Mouse (Mus musculus): ENCODE measurements around the gene Ebf1.

The Ebf1 gene

DNA sequence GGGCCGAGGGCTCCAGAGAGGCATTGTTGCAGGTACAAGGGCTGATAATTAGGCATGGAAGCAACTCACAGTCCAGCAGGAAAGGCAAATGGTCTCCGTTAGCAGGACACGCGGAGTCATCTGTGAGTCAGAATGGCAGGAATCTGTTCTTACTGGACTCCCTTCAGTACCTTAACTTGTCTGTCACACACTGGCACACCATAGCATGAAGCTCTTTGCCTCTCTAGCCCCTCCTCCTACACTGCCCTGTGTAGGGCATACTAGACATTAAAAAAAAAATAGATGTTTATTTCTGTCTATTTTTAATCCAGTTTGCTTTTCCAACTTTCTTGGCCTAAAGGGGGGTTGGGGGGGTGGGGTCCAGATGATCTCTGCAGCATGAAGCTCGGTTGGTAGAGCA, 168.4 kb downstream of the Ebf1 start:
- no peak for DNase-seq

DNA sequence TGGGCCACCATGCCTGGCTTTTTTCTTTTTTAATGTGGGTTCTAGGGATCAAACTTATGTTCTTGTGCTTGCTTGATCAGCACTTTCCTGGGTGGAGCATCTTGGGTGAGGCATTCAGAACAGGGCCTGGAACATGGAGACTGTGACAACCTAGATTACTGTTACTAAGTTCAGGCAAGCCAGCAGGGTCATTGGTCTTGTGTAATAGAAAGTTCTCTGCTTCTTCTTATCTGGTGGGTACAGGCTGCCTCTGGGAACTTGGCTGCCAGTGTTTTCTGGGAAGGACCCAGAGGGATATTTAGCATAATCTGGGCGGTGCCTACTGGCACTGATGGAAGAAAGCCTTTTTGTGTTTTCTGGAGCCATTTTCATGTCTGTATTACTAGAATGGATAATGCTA, 170.9 kb downstream of the Ebf1 start:
- no peak for DNase-seq

DNA sequence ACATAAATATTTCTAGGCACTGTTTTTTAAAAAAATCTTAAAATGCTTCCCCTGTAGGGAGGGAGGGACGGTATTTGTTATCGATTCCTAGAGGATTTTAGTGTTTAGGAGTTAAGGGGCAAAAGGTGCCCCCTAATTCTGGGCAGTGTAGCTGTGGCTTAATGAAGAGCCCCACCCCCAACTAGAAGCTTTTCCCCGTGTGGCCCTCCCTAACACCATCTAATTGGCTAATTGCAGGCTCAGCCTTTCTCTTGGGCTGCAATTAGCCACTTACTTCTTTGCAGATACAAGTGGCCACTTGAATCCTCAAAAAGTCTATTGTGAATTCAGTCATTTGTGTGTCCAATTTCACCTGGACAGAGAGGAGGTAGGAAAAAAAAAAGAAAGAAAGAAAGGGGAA, 175.7 kb downstream of the Ebf1 start:
- no peak for DNase-seq

DNA sequence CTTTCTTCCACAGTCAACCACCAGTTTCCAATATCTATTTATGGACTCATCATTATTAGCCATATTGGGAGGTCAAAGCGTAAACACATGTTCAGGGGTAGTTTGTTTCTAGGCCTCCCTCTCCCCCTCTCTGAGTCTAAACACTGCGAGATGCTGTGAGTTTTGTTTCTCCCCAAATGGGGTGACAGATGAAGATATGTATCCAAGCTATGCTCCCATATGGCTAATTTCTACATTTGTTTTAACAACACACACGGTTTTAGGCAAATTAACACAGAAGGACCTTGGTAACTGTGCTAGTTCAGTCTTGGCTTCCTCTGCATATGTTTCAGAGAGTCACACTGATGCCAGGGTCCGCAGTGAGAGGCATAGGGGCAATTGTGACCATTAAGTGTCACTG, 177.8 kb downstream of the Ebf1 start:
- no peak for DNase-seq

DNA sequence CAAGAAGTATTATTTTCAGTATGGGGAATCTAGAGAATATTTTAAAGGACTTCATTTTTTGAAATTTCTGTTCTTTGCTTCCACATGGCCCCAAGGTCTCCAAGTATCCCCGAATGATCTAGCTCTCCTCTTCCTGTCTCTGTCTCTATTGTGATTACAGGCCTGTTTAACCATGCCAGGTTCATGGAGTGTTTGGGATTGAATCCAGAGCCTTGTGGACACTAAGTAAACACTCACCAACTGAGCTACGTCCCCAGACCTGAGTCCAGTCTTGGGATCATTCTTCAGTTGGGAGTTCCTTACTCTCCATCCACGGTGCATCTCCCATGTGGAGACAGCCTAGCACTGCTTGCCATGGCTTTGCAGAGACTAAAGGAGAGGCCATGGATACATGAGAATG, 178.7 kb downstream of the Ebf1 start:
- no peak for DNase-seq

DNA sequence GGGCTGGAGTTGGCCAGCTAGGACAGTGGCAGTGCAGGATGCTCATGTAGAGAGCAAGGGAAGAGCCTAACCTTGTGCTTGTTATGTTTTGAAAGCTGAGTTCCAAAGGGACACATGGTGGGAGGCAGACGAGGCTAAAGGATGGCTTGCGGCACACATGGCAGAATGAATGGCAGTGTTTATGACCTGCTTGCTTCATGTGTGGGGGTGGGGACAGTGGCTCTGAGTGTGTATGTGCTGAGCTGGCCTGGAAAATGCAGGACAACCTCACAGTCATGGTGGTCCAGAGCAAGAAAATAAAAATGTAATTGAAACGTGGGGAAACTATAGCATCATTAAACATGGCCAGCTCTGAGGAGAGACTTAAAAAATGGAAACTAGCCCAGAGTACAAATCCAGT, 181.2 kb downstream of the Ebf1 start:
- no peak for DNase-seq

DNA sequence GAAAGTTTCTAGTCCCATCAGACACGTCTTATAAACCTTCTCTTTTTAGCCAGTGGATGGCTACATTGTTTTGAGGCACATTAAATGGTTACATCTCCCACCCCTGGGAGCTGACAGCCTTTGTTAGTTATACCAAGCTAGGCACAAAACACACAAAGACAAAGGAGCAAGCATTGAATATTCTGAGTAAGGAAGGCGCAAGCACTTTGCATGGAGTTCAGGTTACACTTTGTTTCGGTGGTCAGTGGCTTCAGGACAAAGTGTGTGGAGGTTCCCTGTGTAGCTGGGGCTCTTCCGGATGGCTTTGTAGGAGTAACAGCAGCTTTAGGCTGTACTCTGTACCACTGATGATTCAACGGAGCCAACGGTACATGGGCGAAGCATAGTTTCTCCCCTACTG, 186.9 kb downstream of the Ebf1 start:
- DNase-seq, result no peak

DNA sequence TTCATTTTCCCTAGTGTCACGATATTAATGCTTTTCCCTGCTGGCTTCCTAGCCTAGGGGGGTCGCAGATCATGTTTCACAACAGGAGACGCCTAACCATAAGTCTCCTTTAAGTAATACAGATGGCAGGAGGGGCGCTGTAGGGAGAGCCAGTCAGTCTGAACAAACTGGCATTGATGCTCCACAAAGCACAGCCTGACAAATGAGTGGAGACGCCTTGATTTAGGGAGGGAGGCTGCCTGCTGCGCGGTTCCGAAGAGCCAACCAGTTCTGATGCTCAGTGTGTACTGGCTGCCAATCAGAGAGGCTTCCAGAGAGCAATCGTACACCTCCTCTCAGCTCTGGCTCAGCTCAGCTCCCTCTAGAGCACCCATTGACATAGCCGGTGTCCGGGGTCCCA, 189.5 kb downstream of the Ebf1 start:
- DNase-seq, result no peak

DNA sequence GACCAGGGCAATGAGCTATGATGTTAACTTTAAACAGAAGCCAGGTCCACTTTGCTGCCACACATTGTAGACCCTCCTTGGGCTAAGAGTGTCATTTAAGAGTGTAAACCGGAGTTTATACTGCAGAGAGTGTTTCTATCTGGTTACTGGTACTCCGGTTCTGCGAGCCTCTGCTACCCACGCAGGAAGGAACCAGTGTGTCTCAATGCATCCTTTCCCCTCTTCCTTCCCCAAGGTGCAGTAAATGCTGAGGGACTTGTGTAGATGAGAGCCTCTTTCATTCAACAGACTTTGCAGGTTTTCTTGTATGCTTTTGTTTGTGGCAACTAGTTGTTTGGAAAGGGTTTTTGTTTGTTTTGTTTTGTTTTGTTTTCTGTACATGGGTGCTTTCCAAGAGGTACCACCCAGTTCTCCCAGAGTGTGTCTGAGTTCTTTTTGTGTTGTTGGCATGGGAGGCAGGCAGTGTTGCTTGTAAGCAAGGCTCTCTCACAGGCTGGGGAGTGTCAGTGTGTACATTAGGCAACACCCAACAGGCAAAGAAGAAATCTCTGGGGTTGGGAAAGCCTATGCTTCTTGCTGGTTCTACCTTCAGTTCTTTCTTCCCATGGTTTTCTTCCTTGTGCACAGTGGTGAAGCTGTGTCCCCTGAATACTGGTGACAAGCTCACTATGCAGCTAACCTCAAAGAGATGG, 191.9 kb downstream of the Ebf1 start:
- peak in 1 of 2 experiments; percentile 13 for DNase-seq

DNA sequence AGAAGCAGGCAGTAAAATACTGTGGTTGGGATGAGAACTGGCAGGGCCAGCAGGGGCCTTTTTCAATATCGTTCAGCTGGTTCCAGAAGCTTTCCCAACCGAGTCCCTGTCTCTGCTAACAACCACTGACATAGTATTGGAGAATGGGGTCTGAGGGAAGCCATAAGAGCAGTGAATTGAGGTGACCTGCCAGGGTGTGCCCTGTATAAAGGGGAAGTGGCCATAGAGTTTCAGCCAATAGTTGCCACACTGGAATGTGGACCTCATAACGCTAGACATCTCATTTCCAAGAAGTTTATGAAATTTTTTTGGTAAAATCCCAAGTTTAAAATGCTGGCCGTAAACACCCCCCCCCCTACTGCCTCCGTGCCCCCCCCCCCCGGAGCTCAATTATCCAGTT, 193.9 kb downstream of the Ebf1 start:
- no peak for DNase-seq

DNA sequence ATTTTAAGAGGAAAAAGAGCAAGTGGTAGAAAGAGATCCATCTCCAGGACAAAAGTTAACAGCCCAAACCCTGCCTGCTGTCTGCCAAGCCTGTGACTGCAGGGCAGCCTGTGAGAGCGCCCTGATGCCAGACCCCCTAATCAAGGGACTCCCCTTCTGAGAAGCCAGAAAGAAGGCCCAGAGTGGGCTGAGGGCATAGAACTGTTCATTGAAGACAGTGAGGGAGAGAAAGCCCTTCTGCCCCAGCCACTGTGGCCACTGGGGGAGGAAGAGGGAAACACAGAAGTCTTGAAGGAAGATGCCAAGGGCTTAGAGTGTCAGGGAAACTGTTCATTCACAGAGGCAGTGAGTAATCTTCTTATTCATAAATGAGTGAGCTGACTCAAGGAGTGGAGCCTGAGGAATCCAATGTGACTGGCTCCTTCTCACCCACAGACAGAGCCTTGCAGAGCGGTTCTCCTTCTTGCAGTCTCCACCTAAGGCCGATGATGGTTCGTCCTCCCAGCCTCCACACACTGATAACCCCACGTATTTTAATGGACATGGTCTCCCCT, 195.2 kb downstream of the Ebf1 start:
- no peak for DNase-seq

DNA sequence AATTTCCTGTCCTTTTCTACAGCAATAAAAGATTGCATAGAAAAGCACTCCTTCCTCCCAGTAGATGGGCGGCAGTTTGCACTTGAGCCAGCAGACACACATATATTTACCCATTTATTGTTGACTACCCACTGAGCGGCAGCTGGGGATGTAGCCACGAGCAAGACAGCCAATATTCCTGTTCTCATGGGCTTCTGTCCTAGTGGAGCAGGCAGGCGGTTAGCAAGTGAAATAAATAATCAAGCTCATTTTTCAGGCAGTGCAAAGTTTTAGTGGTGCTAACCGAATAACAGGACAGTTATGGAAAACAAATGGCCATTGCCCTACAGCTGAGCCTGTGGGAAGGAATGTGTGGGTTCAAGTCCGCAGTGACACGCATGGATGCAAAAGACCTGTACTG, 196.4 kb downstream of the Ebf1 start:
- DNase-seq, result no peak

DNA sequence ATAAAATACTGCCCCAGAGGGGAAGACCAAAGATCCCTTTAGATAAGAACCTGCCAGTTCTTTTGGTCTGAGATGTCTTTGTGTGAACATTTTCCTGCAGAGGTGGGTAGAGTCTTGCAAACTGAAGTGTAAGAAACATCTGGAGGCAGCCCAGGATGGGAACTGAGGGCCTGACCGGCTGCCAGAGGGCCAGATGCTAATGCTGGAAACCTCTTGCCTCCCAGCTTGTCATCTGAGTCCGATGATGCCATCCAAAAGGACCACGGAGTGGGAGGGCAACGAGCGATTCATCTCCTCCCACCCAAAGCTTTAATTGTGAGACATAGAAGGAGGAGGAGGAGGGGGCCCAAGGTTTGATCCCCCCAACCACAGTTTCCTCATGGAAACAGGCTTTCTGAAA, 197.7 kb downstream of the Ebf1 start:
- DNase-seq, result no peak

DNA sequence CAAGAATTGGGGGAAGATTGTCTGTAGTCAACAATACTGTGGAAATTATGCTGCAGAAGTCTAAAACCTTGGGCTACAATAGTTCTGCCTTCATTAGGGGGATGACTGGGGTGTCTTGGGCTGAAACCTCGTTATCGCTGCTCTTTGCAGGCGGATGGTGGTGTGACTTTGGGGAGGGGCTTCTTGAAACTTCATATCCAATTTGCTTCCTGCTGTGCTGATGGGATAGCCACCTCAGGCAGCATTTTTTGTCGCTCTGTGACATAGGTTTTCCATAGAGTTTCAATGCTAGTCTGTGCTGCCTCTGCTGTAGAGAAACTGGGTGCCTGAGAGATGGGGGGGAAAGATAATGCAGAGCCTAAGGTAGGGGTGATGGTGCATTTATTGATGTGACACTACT, 198.9 kb downstream of the Ebf1 start:
- no peak for DNase-seq

DNA sequence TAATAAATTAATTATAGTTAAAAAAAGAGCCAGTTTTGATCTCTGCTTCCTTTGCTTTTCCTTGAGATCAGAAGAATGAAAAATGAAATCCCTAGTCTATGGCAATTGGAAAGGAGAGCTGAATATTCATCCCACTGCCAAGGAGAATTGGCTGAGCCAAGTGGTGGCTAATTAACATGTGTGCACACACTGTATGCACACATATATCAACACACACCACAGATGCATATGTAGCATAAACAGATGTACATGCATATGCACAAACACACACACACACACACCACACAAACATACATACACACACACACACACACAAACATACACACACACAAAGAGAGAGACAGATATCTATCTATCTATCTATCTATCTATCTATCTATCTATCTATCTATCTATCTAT, 205.2 kb downstream of the Ebf1 start:
- no peak for DNase-seq

DNA sequence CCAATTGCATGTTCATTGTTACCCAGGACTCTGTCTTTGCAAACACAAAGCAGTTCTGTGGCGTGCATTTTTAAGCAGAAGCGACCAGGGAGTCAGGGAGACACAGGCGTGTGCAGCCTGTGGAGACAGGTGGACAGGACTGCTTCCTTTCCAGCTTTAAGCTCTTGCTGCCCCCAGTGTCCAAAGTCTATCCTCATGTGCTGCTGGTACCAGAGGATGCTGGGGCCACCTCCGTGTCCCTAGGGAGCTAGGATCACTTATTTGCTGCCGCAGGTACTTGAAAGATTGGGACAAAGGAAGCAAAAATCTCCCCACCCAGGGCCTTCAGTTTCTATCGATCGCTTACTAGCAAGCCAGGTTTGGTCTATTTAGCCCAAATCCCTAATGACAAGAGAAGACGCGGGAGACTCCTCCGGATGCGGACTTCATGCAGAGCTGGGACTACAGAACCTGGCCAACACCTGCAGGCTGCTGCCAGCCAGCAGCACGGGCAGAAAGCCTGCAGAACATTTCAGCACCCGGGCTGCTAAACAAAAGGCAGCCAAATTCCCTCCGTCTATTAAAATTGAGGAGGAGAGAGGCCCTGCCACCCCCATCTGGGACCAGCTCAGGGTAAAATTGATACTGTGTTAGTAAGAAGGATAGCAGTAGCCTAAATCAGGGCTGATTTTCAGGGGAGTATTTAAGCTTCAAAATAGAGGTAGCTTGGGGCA, 215.3 kb downstream of the Ebf1 start:
- no peak for DNase-seq

DNA sequence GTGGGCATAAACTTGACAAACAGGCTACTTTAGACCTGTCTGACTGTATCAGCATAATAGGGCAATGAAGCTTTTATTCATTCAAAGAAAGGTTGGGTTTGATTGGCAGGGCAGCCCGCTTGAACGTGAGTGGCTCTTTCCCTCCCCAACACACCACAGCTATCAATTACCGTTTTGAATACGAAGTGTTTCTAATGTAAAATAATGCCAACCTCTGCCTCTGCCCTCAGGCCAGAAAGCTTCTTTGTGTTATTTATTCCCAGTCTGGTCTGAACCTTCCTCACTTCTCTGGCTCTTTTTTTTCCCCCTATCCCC, 215.8 kb downstream of the Ebf1 start:
- DNase-seq, result no peak

DNA sequence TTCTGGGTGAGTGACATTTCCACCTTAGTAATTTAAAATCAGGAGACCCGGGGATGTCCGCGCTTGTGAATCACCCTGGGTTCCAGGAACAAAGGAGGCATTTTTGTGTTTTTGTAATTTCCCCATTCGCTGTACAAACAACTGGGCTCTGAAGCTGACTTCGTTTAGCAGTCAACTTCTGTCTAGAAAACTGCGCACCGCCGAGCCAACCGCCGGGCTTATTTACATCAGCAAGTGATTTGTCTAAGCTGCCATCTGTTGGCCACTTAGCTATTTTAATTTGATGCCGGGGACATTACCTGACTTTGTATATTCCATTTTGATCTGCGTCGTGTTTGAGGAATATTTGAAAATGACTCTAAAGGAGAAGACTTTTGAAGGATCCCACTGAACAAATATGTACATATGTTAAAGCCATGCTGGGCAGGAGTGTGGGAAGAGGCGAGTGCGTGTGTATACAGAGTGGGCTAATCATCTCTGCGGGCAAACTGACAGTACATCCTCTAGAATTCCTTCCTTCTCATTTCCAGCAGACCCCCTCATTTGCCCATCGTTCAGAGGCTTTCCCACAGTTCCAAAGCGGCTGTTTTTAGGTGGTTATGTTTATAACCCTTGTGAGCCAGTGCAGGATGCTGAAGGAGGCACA, 216.4 kb downstream of the Ebf1 start:
- no peak for DNase-seq

DNA sequence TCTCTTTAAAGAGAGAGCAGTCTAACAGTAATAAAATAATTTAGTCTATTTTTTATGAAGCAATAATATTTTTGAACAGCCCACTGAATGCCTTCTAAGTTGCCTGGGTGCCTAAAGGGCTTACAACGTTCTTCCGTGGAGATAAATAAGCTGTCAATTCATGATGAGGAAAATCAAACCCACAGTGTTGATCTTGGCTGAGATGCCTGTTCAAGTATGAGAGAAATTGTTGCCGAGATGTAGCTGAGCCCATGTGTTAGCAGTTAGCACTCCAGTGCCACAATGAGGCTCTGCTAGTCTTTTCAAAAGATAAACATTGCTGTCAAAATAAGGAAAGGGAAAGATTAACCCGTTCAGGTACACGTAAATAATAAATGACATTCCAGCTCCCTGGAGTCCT, 218.0 kb downstream of the Ebf1 start:
- no peak for DNase-seq

DNA sequence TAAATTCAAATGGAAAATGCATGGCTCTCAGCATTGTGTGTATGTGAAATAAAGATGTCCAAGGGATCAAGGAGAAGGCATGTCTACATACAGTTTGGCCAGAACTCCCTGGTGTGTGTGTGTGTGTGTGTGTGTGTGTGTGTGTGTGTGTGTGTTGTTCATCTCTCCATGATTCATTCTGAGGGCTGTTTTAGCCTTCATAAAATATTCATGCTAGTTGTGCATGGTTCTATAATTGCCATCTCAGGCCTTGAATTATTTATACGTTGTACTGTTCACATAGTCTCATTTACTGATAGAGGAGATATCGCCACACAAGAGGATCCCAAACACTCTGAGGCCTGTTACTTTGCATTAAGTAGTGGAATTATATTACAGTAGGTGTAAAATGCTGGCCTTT, 220.5 kb downstream of the Ebf1 start:
- DNase-seq, result no peak

DNA sequence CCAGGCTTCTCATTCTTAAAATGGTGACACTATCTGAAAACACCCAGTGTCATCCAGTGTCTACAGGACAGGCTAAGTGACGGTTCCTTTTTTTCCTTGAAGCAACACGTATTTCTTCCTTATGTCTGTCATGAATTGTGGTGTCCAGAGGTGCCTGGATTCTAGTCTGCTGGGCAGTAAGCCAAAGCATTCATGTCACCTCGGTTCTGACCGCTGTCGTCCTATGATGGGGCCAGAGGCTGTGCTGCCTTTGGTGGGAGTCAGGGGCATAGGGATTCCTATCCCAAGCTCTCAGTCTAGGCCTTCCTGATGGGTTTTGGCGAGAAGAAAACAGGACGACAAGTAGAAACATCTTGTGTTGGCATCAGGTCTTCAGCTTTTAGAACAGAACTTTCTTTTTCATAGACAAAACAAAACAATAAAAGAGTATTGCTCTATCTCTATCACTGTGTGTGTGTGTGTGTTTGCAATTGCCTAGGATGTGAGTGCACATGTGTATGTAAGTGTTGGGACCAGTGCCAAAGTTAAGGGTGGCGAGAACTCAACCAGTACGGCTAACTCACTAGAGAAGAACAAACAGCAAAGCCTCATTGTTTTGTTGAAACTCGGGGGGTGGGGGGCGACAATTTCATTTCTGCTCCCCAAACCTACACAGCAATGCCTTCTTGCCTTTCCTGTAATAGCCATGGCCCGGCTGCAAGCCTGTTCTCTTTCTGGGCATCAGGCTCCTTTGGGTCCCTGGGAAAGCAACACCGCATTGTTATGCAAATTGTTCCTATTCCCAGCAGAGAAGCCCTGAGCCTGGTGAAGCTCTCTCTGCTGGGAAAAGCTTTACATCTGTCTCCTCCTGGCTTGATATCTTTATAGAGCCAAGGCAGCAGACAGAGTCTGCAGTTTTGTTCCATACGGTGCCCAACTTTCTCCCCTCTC, 224.3 kb downstream of the Ebf1 start:
- DNase-seq, result no peak

DNA sequence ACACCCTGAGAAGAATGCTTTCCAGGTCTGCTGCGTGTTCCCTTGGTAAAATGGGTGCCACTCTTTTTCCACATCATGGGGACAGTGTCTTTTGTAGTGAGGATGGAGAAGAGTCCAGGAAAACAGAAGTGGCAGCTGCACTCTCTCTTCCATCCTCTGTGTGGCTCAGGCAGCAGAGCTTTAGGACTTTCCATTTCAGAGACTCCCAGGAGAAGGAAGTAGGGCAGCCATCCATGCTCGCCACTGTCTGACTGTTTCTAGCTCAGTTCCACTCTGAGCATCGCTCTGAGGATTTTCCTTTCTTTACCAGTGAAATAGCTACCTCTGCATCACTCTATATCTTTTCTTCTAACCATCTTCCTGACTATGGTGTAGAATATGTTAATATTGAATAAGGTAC, 234.8 kb downstream of the Ebf1 start:
- no peak for DNase-seq

DNA sequence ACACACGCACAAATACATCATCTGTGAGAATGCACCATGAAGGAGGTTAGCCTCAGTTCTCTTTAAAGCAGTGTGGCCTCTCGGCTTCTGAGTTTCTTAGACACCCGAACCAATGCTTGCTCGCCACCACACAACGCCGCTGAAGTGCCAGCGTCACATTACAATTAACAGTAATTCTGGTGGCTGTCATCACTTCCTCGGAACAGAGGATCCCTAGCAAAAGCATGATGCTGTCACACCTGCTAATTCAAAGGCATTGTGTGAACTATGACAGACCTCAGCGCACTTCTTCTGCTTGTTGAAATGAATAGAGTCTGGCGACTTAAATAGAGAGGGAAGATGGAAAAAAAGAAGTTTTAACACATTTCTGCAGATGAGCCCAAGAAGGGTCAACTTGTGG, 235.8 kb downstream of the Ebf1 start:
- DNase-seq, result no peak
